Mouse (Mus musculus): ENCODE results near the gene Pth1r. TPM values are rescaled to one million over a fixed set of nuclear protein-coding genes. Genes with fewer than 3 reads are reported as not detected.
A peak's percentile ranks its signal among the peaks of the same experiment; 100 is the strongest.

The Pth1r gene
- polyA plus RNA-seq, 1 experiment from 2014 or later = 46.3 TPM

DNA sequence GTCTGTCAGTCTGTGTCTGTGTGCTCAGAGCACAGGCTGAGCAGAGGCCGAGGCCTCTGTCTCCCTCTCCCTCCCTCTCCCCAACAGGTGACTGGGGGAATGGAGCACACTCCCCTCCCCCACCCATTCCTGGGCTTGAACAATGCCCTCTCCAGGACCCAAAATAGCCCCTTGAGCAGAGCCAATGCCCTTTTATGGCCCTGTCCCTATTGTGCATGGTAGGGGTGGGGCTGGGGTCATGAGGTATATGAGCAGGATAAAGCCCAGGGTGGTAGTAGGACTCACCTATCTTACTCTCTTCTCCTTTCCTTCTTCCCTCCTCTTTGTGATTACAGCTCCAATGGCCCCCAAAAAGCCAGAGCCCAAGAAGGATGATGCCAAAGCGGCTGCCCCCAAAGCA is 16.5 kb upstream of the Pth1r start:
- Histone ChIP-seq H3K9me3 (no peaks in the 10 kb centered on the region), H3K27ac (replicated peaks) (no peak overlapping the region), H3K4me1 (peaks cover 47% of the 10 kb centered on the region), H3K27me3 (replicated peaks; ENCODE audit: low read depth, poor library complexity, severe bottlenecking) (peaks cover 16% of the 10 kb centered on the region), H3K4me3 (no peak overlapping the region), H3K36me3 (replicated peaks) (no peaks in the 10 kb centered on the region)
- no peak for DNase-seq (ENCODE audit: low spot score)
- 65% methylated on average over 2 of the region's 2 CpGs for WGBS

DNA sequence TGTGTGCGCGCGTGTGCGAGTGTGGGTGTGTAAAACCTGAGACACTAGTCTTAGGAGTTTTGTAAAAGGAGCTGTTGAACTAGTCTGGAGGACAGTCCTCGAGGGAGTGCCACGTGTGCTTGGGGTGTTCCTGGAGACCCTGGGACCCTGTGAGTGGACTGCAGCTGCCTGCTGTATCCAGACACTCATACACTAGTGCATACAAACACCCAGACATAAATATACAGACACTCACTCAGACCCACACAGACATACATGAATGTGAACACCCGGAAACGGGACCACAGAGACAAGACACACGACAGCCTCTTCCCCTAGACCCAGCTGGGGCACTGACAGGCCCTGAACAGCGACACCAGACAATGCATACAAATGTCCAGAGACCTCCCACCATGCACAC is 15.8 kb upstream of the Pth1r start:
- H3K27ac ChIP-seq (replicated peaks) = no peak overlapping the region
- peaks cover 47% of the 10 kb centered on the region for H3K4me1 ChIP-seq
- H3K36me3 ChIP-seq (replicated peaks) = no peaks in the 10 kb centered on the region
- peaks cover 16% of the 10 kb centered on the region for H3K27me3 ChIP-seq (replicated peaks; ENCODE audit: low read depth, poor library complexity, severe bottlenecking)
- 76% methylated on average over 10 of the region's 10 CpGs for WGBS
- H3K9me3 ChIP-seq = no peaks in the 10 kb centered on the region
- DNase-seq (ENCODE audit: low spot score) = no peak
- H3K4me3 ChIP-seq = no peak overlapping the region

DNA sequence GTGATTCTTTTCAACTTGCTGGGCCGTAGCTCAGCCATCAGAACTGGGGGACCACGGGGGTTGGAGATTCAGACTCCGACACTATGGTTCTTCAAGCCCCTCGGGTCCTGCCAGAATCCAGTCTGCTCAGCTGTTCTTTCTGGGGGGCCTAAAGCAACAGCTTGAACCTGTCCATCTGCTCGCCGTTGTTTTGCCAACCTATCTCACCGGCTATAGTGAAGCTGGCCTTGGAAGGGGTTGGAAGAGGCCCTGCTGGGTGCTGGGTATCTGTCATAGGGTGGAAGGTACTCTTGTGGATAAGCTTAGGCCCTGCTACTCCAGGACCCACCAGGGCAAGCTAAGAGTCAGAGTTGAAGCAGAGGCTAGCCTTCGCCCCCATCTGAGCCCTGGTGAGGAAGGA is 13.9 kb upstream of the Pth1r start:
- no peaks in the 10 kb centered on the region for H3K9me3 ChIP-seq
- H3K36me3 ChIP-seq (replicated peaks) = no peaks in the 10 kb centered on the region
- DNase-seq (ENCODE audit: low spot score) = no peak
- peaks cover 16% of the 10 kb centered on the region for H3K27me3 ChIP-seq (replicated peaks; ENCODE audit: low read depth, poor library complexity, severe bottlenecking)
- peaks cover 43% of the 10 kb centered on the region for H3K4me1 ChIP-seq
- 83% methylated on average over 8 of the region's 8 CpGs for WGBS
- peak overlapping the region; percentile 40; the same call in 1 of the 2 replicates for H3K27ac ChIP-seq (replicated peaks)
- no peak overlapping the region for H3K4me3 ChIP-seq

DNA sequence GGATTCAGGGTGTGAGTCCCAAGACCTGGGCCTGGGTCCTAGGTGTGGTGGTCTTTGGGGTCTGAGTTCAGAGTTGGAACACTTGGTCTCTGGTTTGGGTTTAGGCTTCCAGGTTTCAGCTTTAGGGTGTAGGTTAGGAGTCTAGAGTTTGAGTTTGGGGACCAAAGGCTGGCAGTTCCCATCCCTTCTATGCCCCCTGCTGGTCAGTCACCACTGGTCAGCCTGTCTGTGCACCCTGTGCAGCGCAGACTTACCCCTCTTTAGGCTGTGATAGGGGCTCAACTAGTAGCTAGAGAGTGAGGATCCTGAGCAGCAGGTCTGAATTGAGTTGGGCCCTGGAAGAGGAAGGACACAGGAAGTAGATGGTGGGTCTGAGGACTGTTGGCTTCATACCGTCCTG is 12.3 kb upstream of the Pth1r start:
- peaks cover 34% of the 10 kb centered on the region for H3K4me1 ChIP-seq
- WGBS = 61% methylated on average over 2 of the region's 2 CpGs

DNA sequence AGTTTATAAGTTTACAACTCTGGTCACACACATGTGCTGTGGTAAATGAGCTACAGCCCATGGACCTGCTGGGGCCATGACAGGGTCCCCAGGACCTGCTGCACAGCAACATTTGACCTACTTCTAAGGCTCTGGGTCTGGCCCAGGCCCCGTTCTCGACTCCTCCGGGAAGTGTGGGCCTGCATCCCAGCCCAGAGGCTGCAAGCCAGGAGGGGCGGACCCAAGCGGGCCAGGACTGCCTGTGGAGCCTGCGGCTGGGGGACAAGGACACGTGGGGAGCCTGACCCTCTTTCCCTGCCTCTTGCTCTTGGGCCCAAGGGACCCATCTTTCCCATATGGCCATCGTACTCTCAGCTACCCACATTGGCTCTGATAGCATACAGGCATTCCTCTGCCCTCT is 11.7 kb upstream of the Pth1r start:
- DNase-seq (ENCODE audit: low spot score) = no peak
- WGBS = 73% methylated on average over 8 of the region's 8 CpGs

More for the DNA sequence above, 12.3 kb upstream of the Pth1r start:
- DNase-seq (ENCODE audit: low spot score) = peak; percentile 73
- Histone ChIP-seq H3K27ac (replicated peaks) (no peak overlapping the region), H3K36me3 (replicated peaks) (no peaks in the 10 kb centered on the region), H3K9me3 (no peaks in the 10 kb centered on the region), H3K4me3 (no peak overlapping the region), H3K27me3 (replicated peaks; ENCODE audit: low read depth, poor library complexity, severe bottlenecking) (peaks cover 15% of the 10 kb centered on the region)

DNA sequence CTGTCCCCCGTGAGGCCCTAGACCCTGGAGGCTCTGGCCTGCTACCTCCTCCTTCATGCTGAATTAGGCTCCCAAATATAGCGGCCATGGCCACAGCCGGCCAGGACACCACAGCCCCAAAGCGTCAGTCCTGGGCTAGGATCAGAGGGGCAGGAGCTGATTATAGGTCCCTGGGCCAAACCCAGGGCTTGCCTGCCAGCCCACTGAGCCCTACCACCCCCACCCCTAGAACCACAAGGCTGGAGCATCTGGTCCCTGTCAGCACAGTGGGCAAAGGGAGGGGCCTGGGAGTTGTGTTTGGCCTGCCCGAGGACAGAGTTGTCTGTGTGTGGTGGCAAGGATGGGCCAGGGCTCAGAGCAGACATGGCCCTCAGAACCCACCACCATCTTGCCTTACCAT is 10.9 kb upstream of the Pth1r start:
- no peak for DNase-seq (ENCODE audit: low spot score)
- H3K36me3 ChIP-seq (replicated peaks) = no peaks in the 10 kb centered on the region
- H3K9me3 ChIP-seq = no peaks in the 10 kb centered on the region
- no peak overlapping the region for H3K27ac ChIP-seq (replicated peaks)
- peaks cover 35% of the 10 kb centered on the region for H3K4me1 ChIP-seq
- no peak overlapping the region for H3K4me3 ChIP-seq
- H3K27me3 ChIP-seq (replicated peaks; ENCODE audit: low read depth, poor library complexity, severe bottlenecking) = peaks cover 5% of the 10 kb centered on the region; the same call in 1 of the 2 replicates
- WGBS = 72% methylated on average over 5 of the region's 5 CpGs

More for the DNA sequence above, 11.7 kb upstream of the Pth1r start:
- Histone ChIP-seq H3K4me3 (no peak overlapping the region), H3K27me3 (replicated peaks; ENCODE audit: low read depth, poor library complexity, severe bottlenecking) (peaks cover 10% of the 10 kb centered on the region), H3K9me3 (no peaks in the 10 kb centered on the region), H3K27ac (replicated peaks) (0 out of 2 replicates have a peak overlapping the region, but pooled peaks have one; percentile 44), H3K4me1 (peaks cover 32% of the 10 kb centered on the region), H3K36me3 (replicated peaks) (no peaks in the 10 kb centered on the region)

DNA sequence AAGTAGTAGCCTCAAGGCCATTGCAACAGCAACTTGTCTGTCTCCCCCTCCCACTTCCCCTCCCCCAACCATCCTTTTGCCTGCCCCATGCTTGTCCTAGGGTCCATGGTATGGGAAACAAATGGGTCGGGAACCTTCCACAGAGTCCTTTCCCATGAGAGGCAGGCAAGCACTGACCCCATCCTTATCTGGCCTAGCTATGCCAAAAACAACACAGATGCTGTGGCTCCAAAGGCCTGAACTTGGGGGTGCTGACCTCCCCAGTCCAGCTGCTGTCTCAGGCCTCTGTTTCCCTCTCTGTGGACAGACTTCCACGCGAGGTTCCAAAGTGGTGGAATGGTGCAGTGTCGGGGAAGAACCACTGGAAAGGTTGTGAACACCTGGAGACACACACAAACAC is 6.8 kb upstream of the Pth1r start:
- H3K27me3 ChIP-seq (replicated peaks; ENCODE audit: low read depth, poor library complexity, severe bottlenecking) = peaks cover 29% of the 10 kb centered on the region
- H3K4me1 ChIP-seq = peaks cover 33% of the 10 kb centered on the region
- no peaks in the 10 kb centered on the region for H3K36me3 ChIP-seq (replicated peaks)
- 0 out of 2 replicates have a peak overlapping the region, but pooled peaks have one; percentile 51 for H3K27ac ChIP-seq (replicated peaks)
- 81% methylated on average over 4 of the region's 4 CpGs for WGBS
- DNase-seq (ENCODE audit: low spot score) = no peak
- no peak overlapping the region for H3K4me3 ChIP-seq
- H3K9me3 ChIP-seq = no peaks in the 10 kb centered on the region

DNA sequence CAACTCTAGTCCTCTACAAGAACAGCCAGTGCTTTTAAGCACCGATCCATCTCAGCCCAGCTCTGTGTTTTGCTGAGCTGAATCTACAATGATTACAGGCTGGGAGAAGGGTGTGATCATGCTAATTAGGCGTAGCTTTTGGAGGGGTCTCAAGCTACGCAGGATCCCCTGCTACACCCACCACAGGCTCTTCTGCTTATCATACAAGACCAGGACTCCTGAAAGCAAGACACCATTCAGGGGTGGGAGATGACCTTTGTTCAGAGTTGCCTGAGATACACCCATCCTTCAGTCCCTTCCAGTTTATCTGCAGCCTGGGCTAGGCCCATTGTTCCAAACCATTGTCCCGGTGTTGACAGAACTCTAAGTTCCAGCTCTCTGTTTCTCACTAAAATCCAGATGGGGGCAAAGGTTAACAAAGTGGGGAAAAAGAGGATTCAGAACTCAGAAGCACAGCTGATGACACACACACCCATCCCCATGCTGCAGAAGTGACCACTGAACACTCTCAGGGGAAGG is 6.0 kb upstream of the Pth1r start:
- peaks cover 37% of the 10 kb centered on the region for H3K27me3 ChIP-seq (replicated peaks; ENCODE audit: low read depth, poor library complexity, severe bottlenecking)
- H3K36me3 ChIP-seq (replicated peaks) = no peaks in the 10 kb centered on the region
- H3K4me1 ChIP-seq = peaks cover 39% of the 10 kb centered on the region
- H3K9me3 ChIP-seq = no peaks in the 10 kb centered on the region
- H3K27ac ChIP-seq (replicated peaks) = no peak overlapping the region
- H3K4me3 ChIP-seq = no peak overlapping the region
- 81% methylated on average over 4 of the region's 4 CpGs for WGBS
- no peak for DNase-seq (ENCODE audit: low spot score)

DNA sequence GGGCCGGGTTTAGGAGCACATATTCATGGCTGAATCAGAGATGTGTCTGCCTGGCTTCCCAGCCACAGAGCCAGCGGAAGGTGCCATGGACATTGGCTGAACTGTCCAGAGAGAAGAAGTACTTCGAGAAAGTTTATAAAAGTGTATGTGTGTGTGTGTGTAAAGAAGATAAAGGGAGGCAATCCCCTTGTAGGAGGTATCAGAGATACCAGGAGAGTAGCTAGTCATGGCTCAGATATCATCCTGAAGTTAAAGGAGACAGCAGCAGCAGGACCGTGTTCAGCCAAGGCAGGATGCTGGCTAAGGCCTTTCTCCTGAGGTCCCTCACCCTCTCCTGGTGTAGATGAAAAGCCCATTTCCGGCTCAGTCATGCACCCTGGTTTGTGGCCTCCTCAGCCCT is 4.5 kb upstream of the Pth1r start:
- peaks cover 51% of the 10 kb centered on the region for H3K4me1 ChIP-seq
- no peak for DNase-seq (ENCODE audit: low spot score)
- H3K9me3 ChIP-seq = no peaks in the 10 kb centered on the region
- H3K4me3 ChIP-seq = no peak overlapping the region
- WGBS = 82% methylated on average over 5 of the region's 5 CpGs
- no peaks in the 10 kb centered on the region for H3K36me3 ChIP-seq (replicated peaks)
- peaks cover 51% of the 10 kb centered on the region for H3K27me3 ChIP-seq (replicated peaks; ENCODE audit: low read depth, poor library complexity, severe bottlenecking)
- H3K27ac ChIP-seq (replicated peaks) = peak overlapping the region; percentile 72

DNA sequence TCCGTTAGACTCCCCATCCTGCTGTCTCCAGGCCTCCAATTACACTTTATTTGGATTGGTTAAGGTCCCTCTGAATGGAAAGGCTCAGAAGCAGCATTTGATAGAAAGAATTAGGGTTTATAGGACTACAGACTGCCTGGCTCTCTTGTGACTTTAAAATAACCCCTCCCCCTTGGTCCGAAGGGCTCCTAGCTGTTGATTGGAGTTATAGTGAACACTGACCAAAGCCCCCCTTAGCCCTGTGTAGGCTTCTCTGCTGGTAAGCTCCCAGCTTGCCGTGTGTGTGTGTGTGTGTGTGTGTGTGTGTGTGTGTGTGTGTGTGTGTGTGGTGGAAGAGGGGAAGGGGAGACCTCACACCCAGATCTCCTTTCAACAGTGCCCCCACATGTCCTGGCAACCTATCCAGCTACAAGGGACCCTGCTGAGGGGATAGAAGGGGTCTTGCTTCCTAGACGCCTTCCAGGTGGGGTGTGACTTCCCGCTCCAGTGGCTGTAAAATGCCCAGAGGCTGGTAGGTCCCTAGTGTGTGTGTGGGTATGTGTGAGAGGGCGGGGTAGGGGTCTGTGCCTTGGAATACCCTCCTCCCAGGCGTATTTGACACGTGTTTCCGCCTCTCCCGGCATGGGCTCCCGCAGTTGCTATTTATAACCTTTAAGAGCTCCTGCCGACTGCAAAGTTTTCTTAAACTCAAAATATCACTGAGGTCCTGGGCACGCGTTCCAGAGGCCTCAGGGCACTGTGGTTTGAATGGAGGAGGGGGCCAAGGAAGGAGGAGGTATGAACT is 3.7 kb upstream of the Pth1r start:
- no peaks in the 10 kb centered on the region for H3K9me3 ChIP-seq
- H3K27me3 ChIP-seq (replicated peaks; ENCODE audit: low read depth, poor library complexity, severe bottlenecking) = peaks cover 59% of the 10 kb centered on the region
- H3K4me1 ChIP-seq = peaks cover 59% of the 10 kb centered on the region
- peak; percentile 36 for DNase-seq (ENCODE audit: low spot score)
- peak overlapping the region; percentile 72 for H3K27ac ChIP-seq (replicated peaks)
- no peak overlapping the region for H3K4me3 ChIP-seq
- H3K36me3 ChIP-seq (replicated peaks) = no peaks in the 10 kb centered on the region
- WGBS = 40% methylated on average over 14 of the region's 14 CpGs

DNA sequence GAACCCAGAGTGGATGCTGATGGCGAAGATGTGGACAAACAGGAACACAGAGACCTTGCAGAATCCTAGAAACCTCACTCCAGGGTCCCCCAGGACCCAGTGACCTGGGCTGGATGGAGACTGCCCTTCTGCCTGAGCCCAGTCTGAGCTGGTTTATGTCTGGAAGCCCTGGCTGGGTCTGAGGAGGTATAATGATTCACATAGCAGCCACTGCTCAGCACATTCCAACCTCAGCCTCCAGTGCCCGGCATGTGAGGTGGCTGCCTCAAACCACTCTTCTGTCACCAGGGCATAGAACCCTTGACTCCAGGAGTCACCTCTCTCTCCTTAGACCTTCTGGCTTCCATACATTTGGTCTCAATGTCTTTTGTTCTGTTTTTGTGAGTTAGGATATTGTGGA is 1.5 kb upstream of the Pth1r start:
- no peaks in the 10 kb centered on the region for H3K9me3 ChIP-seq
- H3K36me3 ChIP-seq (replicated peaks) = no peaks in the 10 kb centered on the region
- 73% methylated on average over 2 of the region's 2 CpGs for WGBS
- H3K4me1 ChIP-seq = peaks cover 70% of the 10 kb centered on the region
- H3K27me3 ChIP-seq (replicated peaks; ENCODE audit: low read depth, poor library complexity, severe bottlenecking) = peaks cover 77% of the 10 kb centered on the region
- peak overlapping the region; percentile 7; the same call in 1 of the 2 replicates for H3K27ac ChIP-seq (replicated peaks)
- H3K4me3 ChIP-seq = no peak overlapping the region
- no peak for DNase-seq (ENCODE audit: low spot score)

DNA sequence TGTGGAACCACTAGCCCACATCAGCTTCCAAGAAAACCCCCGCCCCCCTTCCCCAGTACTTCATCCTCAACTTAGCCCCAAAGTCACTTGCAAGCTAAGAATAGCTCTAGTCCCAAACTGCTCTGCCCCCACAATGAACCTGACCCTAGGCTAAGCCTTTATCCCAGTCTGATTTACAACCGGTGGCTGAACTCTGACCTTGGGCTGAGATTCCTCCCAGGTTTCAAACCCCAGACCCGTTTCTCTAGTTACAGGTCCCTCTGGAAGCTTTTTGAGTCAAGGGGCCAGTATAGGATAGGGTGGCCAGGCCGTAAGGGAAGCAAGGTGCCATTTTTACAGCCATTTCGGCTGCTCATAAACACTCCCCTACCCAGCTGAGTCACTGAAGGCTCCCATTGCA is 707 bp downstream of the Pth1r start:
- H3K27me3 ChIP-seq (replicated peaks; ENCODE audit: low read depth, poor library complexity, severe bottlenecking) = peaks cover 88% of the 10 kb centered on the region

DNA sequence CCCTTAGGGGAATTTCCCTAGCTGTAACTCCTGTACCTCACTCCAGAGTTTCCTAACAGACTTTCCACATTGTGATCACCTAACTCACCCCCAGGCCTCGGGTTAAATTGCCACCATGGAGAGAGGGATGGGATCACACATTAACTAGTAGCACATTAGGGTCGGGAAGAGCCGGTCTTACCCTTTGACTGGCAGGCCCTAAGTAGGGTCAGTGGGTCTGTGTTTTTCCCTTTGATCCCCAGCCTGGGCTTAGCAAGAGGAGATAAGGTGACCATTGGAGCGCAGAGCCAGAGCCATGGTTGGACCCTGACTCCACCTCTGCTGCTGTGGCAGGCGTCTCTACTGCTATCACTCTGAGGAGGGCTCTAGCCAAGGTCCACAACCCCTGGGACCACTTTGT is 1.2 kb downstream of the Pth1r start:
- Histone ChIP-seq H3K4me3 (no peak overlapping the region), H3K9me3 (no peaks in the 10 kb centered on the region), H3K36me3 (replicated peaks) (no peaks in the 10 kb centered on the region), H3K4me1 (peaks cover 79% of the 10 kb centered on the region), H3K27me3 (replicated peaks; ENCODE audit: low read depth, poor library complexity, severe bottlenecking) (peaks cover 88% of the 10 kb centered on the region), H3K27ac (replicated peaks) (peak overlapping the region; percentile 21; the same call in 1 of the 2 replicates)
- no peak for DNase-seq (ENCODE audit: low spot score)
- WGBS = 5% methylated on average over 5 of the region's 5 CpGs

More for the DNA sequence above, 707 bp downstream of the Pth1r start:
- Histone ChIP-seq H3K9me3 (no peaks in the 10 kb centered on the region), H3K4me1 (peaks cover 79% of the 10 kb centered on the region), H3K27ac (replicated peaks) (peak overlapping the region; percentile 21; the same call in 1 of the 2 replicates), H3K4me3 (no peak overlapping the region), H3K36me3 (replicated peaks) (no peaks in the 10 kb centered on the region)
- 31% methylated on average over 5 of the region's 5 CpGs for WGBS
- no peak for DNase-seq (ENCODE audit: low spot score)

Data from embryonic facial prominence, embryonic 10.5 days (tissue).